Mouse (Mus musculus) CH12.LX (cell line): ENCODE measurements at regions not wholly inside any gene's neighbourhood (a gene's known extent, or its start where the extent isn't known, plus 50 kb on each side); places are given as distances from the start of the nearest gene placed in this dataset.

Source experiments
- DNase-seq: peaks from one replicate; pipeline ENCODE4 v3.0.0-alpha.2; 2013; ENCODE audit errors: extremely low read depth
- H3K27ac ChIP-seq: 2 replicates; pipeline ENCODE4 v1.5.1; 2012; ENCODE audit warnings: low read depth, mild to moderate bottlenecking, control low read depth, moderate library complexity; ENCODE audit not compliant: insufficient read depth
- H3K27me3 ChIP-seq: replicated peaks from 2 replicates; pipeline ENCODE3; 2012; ENCODE audit warnings: inconsistent platforms
- H3K36me3 ChIP-seq, 2 experiments: replicated peaks in 1 of 2; 2 replicates each; pipeline versions ENCODE3 to v1.6.1; 2012; ENCODE audit warnings: inconsistent platforms in 1 of 2, low read length in 1 of 2, mild to moderate bottlenecking in 1 of 2, mixed read lengths in 1 of 2, moderate library complexity in 1 of 2; ENCODE audit not compliant: control insufficient read depth in 1 of 2, insufficient read depth in 1 of 2
- H3K4me1 ChIP-seq, 2 experiments: 2 replicates each; pipeline ENCODE4 v1.6.1; 2012; ENCODE audit warnings: inconsistent platforms in 1 of 2, moderate library complexity in 1 of 2; ENCODE audit not compliant: insufficient read depth in 2 of 2, control insufficient read depth in 1 of 2
- H3K4me2 ChIP-seq: 2 replicates; pipeline ENCODE4 v1.6.1; 2012; ENCODE audit warnings: low read depth, mild to moderate bottlenecking, control low read depth; ENCODE audit not compliant: poor library complexity, insufficient read depth, severe bottlenecking
- H3K4me3 ChIP-seq, 3 experiments: fragments of 150-350 bp in 1 of 3; sonication (generic) in 1 of 3; replicated peaks in 1 of 3; 2 replicates each; pipeline versions ENCODE3 to v1.5.1; 2011 to 2012; ENCODE audit warnings: low read depth in 2 of 3, low read length in 2 of 3, mild to moderate bottlenecking in 2 of 3, moderate library complexity in 2 of 3, control low read depth in 1 of 3, improper control_type of control experiment in 1 of 3, inconsistent platforms in 1 of 3, mixed read lengths in 1 of 3; ENCODE audit not compliant: poor library complexity in 1 of 3
- H3K79me2 ChIP-seq: replicated peaks from 2 replicates; pipeline ENCODE4 v1.6.1; 2012; ENCODE audit warnings: mild to moderate bottlenecking, moderate library complexity; ENCODE audit not compliant: control insufficient read depth, poor library complexity, insufficient read depth, severe bottlenecking; ENCODE audit errors: extremely low read depth
- H3K9ac ChIP-seq: 2 replicates; pipeline ENCODE4 v1.6.1; 2012; ENCODE audit warnings: low read depth, mild to moderate bottlenecking, control low read depth, moderate library complexity; ENCODE audit not compliant: insufficient read depth
- H3K9me3 ChIP-seq: replicated peaks from 2 replicates; pipeline ENCODE3; 2012; ENCODE audit warnings: low read length, inconsistent platforms, mixed read lengths
- BHLHE40 ChIP-seq: IDR thresholded peaks from 2 replicates; pipeline ENCODE4 v1.6.1; 2011; ENCODE audit warnings: mild to moderate bottlenecking, low read depth, low read length, improper control_type of control experiment
- CHD1 ChIP-seq: IDR thresholded peaks from 2 replicates; pipeline ENCODE4 v1.6.1; 2012; ENCODE audit warnings: low read depth, low read length, improper control_type of control experiment, inconsistent platforms
- CHD2 ChIP-seq: IDR thresholded peaks from 2 replicates; pipeline ENCODE4 v1.6.1; 2011; ENCODE audit warnings: low read length, improper control_type of control experiment
- CTCF ChIP-seq, 2 experiments: IDR thresholded peaks in 1 of 2; conservative IDR thresholded peaks in 1 of 2; 2 replicates each; pipeline ENCODE4 v1.5.1; 2011 to 2012; ENCODE audit warnings: low read depth in 2 of 2, low read length in 2 of 2, improper control_type of control experiment in 1 of 2, inconsistent platforms in 1 of 2, mild to moderate bottlenecking in 1 of 2, moderate library complexity in 1 of 2
- ELF1 ChIP-seq: IDR thresholded peaks from 2 replicates; pipeline ENCODE4 v1.6.1; 2014; ENCODE audit warnings: low read depth, mild to moderate bottlenecking, inconsistent platforms, low read length, improper control_type of control experiment
- EP300 ChIP-seq: IDR thresholded peaks from 2 replicates; pipeline ENCODE4 v1.6.1; 2011; ENCODE audit warnings: low read length, improper control_type of control experiment
- ETS1 ChIP-seq: conservative IDR thresholded peaks from 2 replicates; pipeline ENCODE4 v1.6.1; 2012; ENCODE audit warnings: low read depth, mild to moderate bottlenecking, inconsistent platforms, low read length, improper control_type of control experiment, moderate library complexity
- HCFC1 ChIP-seq: IDR thresholded peaks from 2 replicates; pipeline ENCODE4 v1.6.1; 2012; ENCODE audit warnings: low read depth, mild to moderate bottlenecking, inconsistent platforms, low read length, improper control_type of control experiment
- JUN ChIP-seq: IDR thresholded peaks from 2 replicates; pipeline ENCODE4 v1.6.1; 2011; ENCODE audit warnings: low read depth, mild to moderate bottlenecking, low read length, improper control_type of control experiment, moderate library complexity; ENCODE audit not compliant: insufficient read depth
- MAFK ChIP-seq: IDR thresholded peaks from 2 replicates; pipeline ENCODE4 v1.6.1; 2011; ENCODE audit warnings: low read length, improper control_type of control experiment; ENCODE audit not compliant: insufficient replicate concordance
- MAX ChIP-seq: IDR thresholded peaks from 2 replicates; pipeline ENCODE4 v1.6.1; 2011; ENCODE audit warnings: low read length, improper control_type of control experiment
- MAZ ChIP-seq: IDR thresholded peaks from 2 replicates; pipeline ENCODE4 v1.6.1; 2012; ENCODE audit warnings: low read depth, mild to moderate bottlenecking, inconsistent platforms, low read length, improper control_type of control experiment, moderate library complexity
- MXI1 ChIP-seq: IDR thresholded peaks from 2 replicates; pipeline ENCODE4 v1.6.1; 2011; ENCODE audit warnings: mild to moderate bottlenecking, low read depth, low read length, improper control_type of control experiment
- MYC ChIP-seq: IDR thresholded peaks from 2 replicates; pipeline ENCODE4 v1.6.1; 2011; ENCODE audit warnings: low read depth, mild to moderate bottlenecking, improper control_type of control experiment, low read length
- NRF1 ChIP-seq: IDR thresholded peaks from 2 replicates; pipeline ENCODE4 v1.6.1; 2014; ENCODE audit warnings: low read depth, mild to moderate bottlenecking, inconsistent platforms, low read length, improper control_type of control experiment, moderate library complexity
- PAX5 ChIP-seq: IDR thresholded peaks from 2 replicates; pipeline ENCODE4 v1.6.1; 2012; ENCODE audit warnings: low read length, inconsistent platforms, mixed read lengths
- POLR2A ChIP-seq: IDR thresholded peaks from 2 replicates; pipeline ENCODE4 v1.6.1; 2011; ENCODE audit warnings: low read depth, mild to moderate bottlenecking, improper control_type of control experiment, low read length
- RCOR1 ChIP-seq: conservative IDR thresholded peaks from 2 replicates; pipeline ENCODE4 v1.6.1; 2012; ENCODE audit warnings: low read depth, mild to moderate bottlenecking, inconsistent platforms, low read length, improper control_type of control experiment
- SIN3A ChIP-seq: IDR thresholded peaks from 2 replicates; pipeline ENCODE4 v1.6.1; 2012; ENCODE audit warnings: low read length, improper control_type of control experiment, inconsistent platforms
- SMC3 ChIP-seq: IDR thresholded peaks from 2 replicates; pipeline ENCODE4 v1.6.1; 2011; ENCODE audit warnings: low read depth, low read length, improper control_type of control experiment
- UBTF ChIP-seq: IDR thresholded peaks from 2 replicates; pipeline ENCODE4 v1.6.1; 2012; ENCODE audit warnings: low read depth, mild to moderate bottlenecking, inconsistent platforms, low read length, improper control_type of control experiment, moderate library complexity
- ZC3H11A ChIP-seq: IDR thresholded peaks from 2 replicates; pipeline ENCODE4 v1.6.1; 2012; ENCODE audit warnings: low read depth, mild to moderate bottlenecking, inconsistent platforms, low read length, improper control_type of control experiment
- ZNF384 ChIP-seq: IDR thresholded peaks from 2 replicates; pipeline ENCODE4 v1.6.1; 2012; ENCODE audit warnings: low read depth, low read length, improper control_type of control experiment, inconsistent platforms
- dilution Hi-C: fragments of 300-500 bp; cut with MboI; formaldehyde crosslinking; loops from 2 replicates; pipeline ENCODE4 v1.14.3; 2020; ENCODE audit warnings: low sequenced_read_pairs; ENCODE audit not compliant: extremely low pct_unique_long_range_greater_than_20kb, extremely low pct_ligation_motif_present
- in situ Hi-C: fragments of 300-500 bp; cut with MboI; formaldehyde crosslinking; loops from 3 replicates; pipeline ENCODE4 v1.14.3; 2019; ENCODE audit warnings: low sequenced_read_pairs, low pct_ligation_motif_present, low pct_unique_long_range_greater_than_20kb, mixed read lengths

GRCm38 (mm10) chr9:27461029-27461428 is 64.4 kb downstream of the Spata19 start:
- Histone ChIP-seq H3K4me1 (no peaks in the 10 kb centered on the region), H3K79me2 (no peaks in the 10 kb centered on the region), H3K9ac (no peak overlapping the region), H3K4me2 (no peak overlapping the region), H3K4me3 (no peak overlapping the region), H3K9me3 (no peaks in the 10 kb centered on the region), H3K27me3 (peaks cover 23% of the 10 kb centered on the region), H3K36me3 (no peaks in the 10 kb centered on the region), H3K27ac (no peak overlapping the region)
- dilution Hi-C loops (no loop called here), in situ Hi-C loops (no loop called here)
- TF ChIP-seq CHD1 (no peak), UBTF (no peak), BHLHE40 (no peak), PAX5 (no peak), ZNF384 (no peak), POLR2A (no peak), MAZ (no peak), NRF1 (no peak), MYC (no peak), EP300 (no peak), MAX (no peak), MAFK (no peak)
- no peak for DNase-seq

- dilution Hi-C loops (no loop called here), in situ Hi-C loops (no loop called here)
- H3K27me3 ChIP-seq, result peaks cover 13% of the 10 kb centered on the region
- no peak overlapping the region for H3K27ac ChIP-seq
- DNase-seq, result no peak
- no peak overlapping the region for H3K4me2 ChIP-seq
- no peak overlapping the region for H3K9ac ChIP-seq
- H3K4me3 ChIP-seq, result no peak overlapping the region
- H3K36me3 ChIP-seq, result no peaks in the 10 kb centered on the region
- H3K79me2 ChIP-seq, result no peaks in the 10 kb centered on the region
- TF ChIP-seq ZC3H11A (no peak), HCFC1 (no peak), SMC3 (no peak), EP300 (no peak), RCOR1 (no peak), BHLHE40 (no peak), NRF1 (no peak), MYC (no peak), CTCF (conservative IDR thresholded peaks at IDR 0.05 in 1 of 2, IDR thresholded peaks at IDR 0.05 in 1 of 2; ENCODE audit: low read depth in 2 of 2, low read length in 2 of 2) (no peak), ETS1 (no peak), MXI1 (no peak), PAX5 (no peak), CHD1 (no peak), JUN (no peak), CHD2 (no peak), SIN3A (no peak), ELF1 (no peak)
- no peaks in the 10 kb centered on the region for H3K9me3 ChIP-seq
- H3K4me1 ChIP-seq, result no peaks in the 10 kb centered on the region
These were observed 67.4 kb downstream of the Spata19 start for GRCm38 (mm10) chr9:27464006-27464405.
